Mouse (Mus musculus) heart, postnatal 0 days (tissue): Measurements from ENCODE around the gene Rtl10.

Experiments
- CTCF ChIP-seq: IDR thresholded peaks from 2 replicates; pipeline ENCODE4 v1.5.1; 2016; ENCODE audit warnings: antibody characterized with exemption, control low read depth, low read depth
- EP300 ChIP-seq: IDR thresholded peaks from 2 replicates; pipeline ENCODE4 v1.6.1; 2016; ENCODE audit warnings: antibody characterized with exemption, low read depth

DNA sequence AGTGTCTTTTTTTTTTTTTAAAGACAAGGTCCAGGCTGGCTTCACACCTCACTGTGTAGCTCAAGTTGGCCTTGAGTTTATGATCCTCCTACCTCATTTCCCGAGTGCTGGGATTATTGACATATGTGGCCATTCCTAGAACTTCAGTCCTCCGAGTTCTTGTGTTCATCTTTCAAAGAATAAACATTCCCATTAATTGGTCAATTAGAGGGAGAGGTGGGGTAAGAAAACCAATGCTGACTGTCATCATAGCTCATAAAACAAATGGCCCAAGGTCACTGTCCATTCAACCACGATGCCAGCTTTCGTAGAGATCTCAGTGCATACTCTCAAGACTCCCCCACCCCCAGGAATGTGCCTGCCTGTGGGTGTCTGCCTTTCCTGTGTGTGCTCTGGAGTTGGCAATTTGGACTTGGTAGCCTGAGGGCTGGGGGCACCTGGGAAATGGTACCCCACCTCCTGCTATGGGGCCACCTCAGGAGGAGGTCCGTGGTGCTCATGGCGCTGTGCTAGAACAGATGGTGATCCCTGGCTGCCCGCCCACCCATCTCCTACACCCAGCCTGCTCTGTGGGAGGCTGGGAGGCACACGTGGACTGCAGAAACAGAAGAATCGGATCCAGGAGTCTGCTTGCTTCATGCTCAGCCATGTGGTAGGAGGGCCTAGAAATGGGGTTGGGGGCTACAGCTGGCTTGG lies 47.1 kb upstream of the Rtl10 start:
- no peak for TF ChIP-seq CTCF
- TF ChIP-seq EP300: no peak
